Mouse (Mus musculus): Measurements from ENCODE around the gene Slc22a17. TPM values are rescaled to one million over a fixed set of nuclear protein-coding genes. Genes with fewer than 3 reads are reported as not detected.

Gene Slc22a17
- polyA plus RNA-seq, 1 experiment from 2014 or later: 46.0 TPM

GRCm38 (mm10) chr14:54883154-54884021 lies 29.5 kb downstream of the Slc22a17 start, which contains the start of the genes Bcl2l2 and Gm20521:
Gene Bcl2l2, plus strand, starts transcription at chr14:54883377.
Gene Gm20521, plus strand, starts transcription at chr14:54883441.
- H3K36me3 ChIP-seq (ENCODE audit: control insufficient read depth, insufficient read depth, low read length): no peaks in the 10 kb centered on the region
- DNase-seq (ENCODE audit: low spot score) (peak; percentile 83), ATAC-seq (ENCODE audit: insufficient number of reproducible peaks, low FRiP score, low TSS enrichment, low read depth) (peak; percentile 81)
- H3K27me3 ChIP-seq (ENCODE audit: control insufficient read depth, insufficient read depth, low read length): no peaks in the 10 kb centered on the region; the same call in 1 of the 2 replicates
- peak within 1 kb of the TSS; percentile 38 for H3K4me3 ChIP-seq (ENCODE audit: low read depth, low read length)
- 1% methylated on average over 27 of the region's 27 CpGs for WGBS
- H3K9me3 ChIP-seq (ENCODE audit: control insufficient read depth, low read length): no peaks in the 10 kb centered on the region
- peak within 1 kb of the TSS; percentile 66 for H3K4me2 ChIP-seq (ENCODE audit: low read depth, severe bottlenecking)
- H3K27ac ChIP-seq (replicated peaks; ENCODE audit: low read depth, low read length): peak within 1 kb of the TSS; percentile 72
- peaks cover 9% of the 10 kb centered on the region for H3K4me1 ChIP-seq (ENCODE audit: control insufficient read depth, insufficient read depth, low read length)
- H3K9ac ChIP-seq (ENCODE audit: low read length): peak within 1 kb of the TSS; percentile 53

- Histone ChIP-seq H3K4me1 (ENCODE audit: control insufficient read depth, insufficient read depth, low read length) (peaks cover 9% of the 10 kb centered on the region), H3K27me3 (ENCODE audit: control insufficient read depth, insufficient read depth, low read length) (peaks cover 18% of the 10 kb centered on the region), H3K4me3 (ENCODE audit: low read depth, low read length) (peak within 1 kb of the TSS; percentile 57), H3K9ac (ENCODE audit: low read length) (peak within 1 kb of the TSS; percentile 72), H3K9me3 (ENCODE audit: control insufficient read depth, low read length) (no peaks in the 10 kb centered on the region), H3K4me2 (ENCODE audit: low read depth, severe bottlenecking) (peak within 1 kb of the TSS; percentile 99), H3K27ac (replicated peaks; ENCODE audit: low read depth, low read length) (no peak within 1 kb of the TSS), H3K36me3 (ENCODE audit: control insufficient read depth, insufficient read depth, low read length) (no peaks in the 10 kb centered on the region)
- peak; percentile 64 for DNase-seq (ENCODE audit: low spot score)
- WGBS: under 1% methylated on average over 37 of the region's 61 CpGs
- peak; percentile 49 for ATAC-seq (ENCODE audit: insufficient number of reproducible peaks, low FRiP score, low TSS enrichment, low read depth)
Observed at GRCm38 (mm10) chr14:54877048-54877715, 35.8 kb downstream of the Slc22a17 start, which contains the start of gene Ppp1r3e. Gene Ppp1r3e, minus strand, starts transcription at chr14:54877550.

GRCm38 (mm10) chr14:54876539-54877047 lies 36.3 kb downstream of the Slc22a17 start:
- H3K4me2 ChIP-seq (ENCODE audit: low read depth, severe bottlenecking): peak overlapping the region; percentile 99
- H3K27ac ChIP-seq (replicated peaks; ENCODE audit: low read depth, low read length): no peak overlapping the region
- DNase-seq (ENCODE audit: low spot score) (peak; percentile 86), ATAC-seq (ENCODE audit: insufficient number of reproducible peaks, low FRiP score, low TSS enrichment, low read depth) (peak; percentile 81)
- H3K9ac ChIP-seq (ENCODE audit: low read length): peak overlapping the region; percentile 72
- H3K4me3 ChIP-seq (ENCODE audit: low read depth, low read length): peak overlapping the region; percentile 57
- WGBS: under 1% methylated on average over 53 of the region's 72 CpGs
- no peaks in the 10 kb centered on the region for H3K9me3 ChIP-seq (ENCODE audit: control insufficient read depth, low read length)
- H3K4me1 ChIP-seq (ENCODE audit: control insufficient read depth, insufficient read depth, low read length): peaks cover 9% of the 10 kb centered on the region
- H3K27me3 ChIP-seq (ENCODE audit: control insufficient read depth, insufficient read depth, low read length): peaks cover 18% of the 10 kb centered on the region
- H3K36me3 ChIP-seq (ENCODE audit: control insufficient read depth, insufficient read depth, low read length): no peaks in the 10 kb centered on the region

- Histone ChIP-seq H3K27me3 (ENCODE audit: control insufficient read depth, insufficient read depth, low read length) (peaks cover 18% of the 10 kb centered on the region), H3K36me3 (ENCODE audit: control insufficient read depth, insufficient read depth, low read length) (no peaks in the 10 kb centered on the region), H3K9ac (ENCODE audit: low read length) (peak overlapping the region; percentile 72), H3K4me1 (ENCODE audit: control insufficient read depth, insufficient read depth, low read length) (peaks cover 9% of the 10 kb centered on the region), H3K4me2 (ENCODE audit: low read depth, severe bottlenecking) (peak overlapping the region; percentile 99), H3K4me3 (ENCODE audit: low read depth, low read length) (peak overlapping the region; percentile 57), H3K27ac (replicated peaks; ENCODE audit: low read depth, low read length) (no peak overlapping the region), H3K9me3 (ENCODE audit: control insufficient read depth, low read length) (no peaks in the 10 kb centered on the region)
- peak; percentile 41; the same call in 1 of the 2 replicates for ATAC-seq (ENCODE audit: insufficient number of reproducible peaks, low FRiP score, low TSS enrichment, low read depth)
- WGBS: 2% methylated on average over 36 of the region's 36 CpGs
- no peak for DNase-seq (ENCODE audit: low spot score)
Observed at GRCm38 (mm10) chr14:54875844-54876538, 36.9 kb downstream of the Slc22a17 start.

GRCm38 (mm10) chr14:54874165-54874564 lies 38.8 kb downstream of the Slc22a17 start:
- Histone ChIP-seq H3K9ac (ENCODE audit: low read length) (no peak overlapping the region), H3K4me3 (ENCODE audit: low read depth, low read length) (no peak overlapping the region), H3K4me1 (ENCODE audit: control insufficient read depth, insufficient read depth, low read length) (peaks cover 9% of the 10 kb centered on the region), H3K4me2 (ENCODE audit: low read depth, severe bottlenecking) (no peak overlapping the region), H3K27ac (replicated peaks; ENCODE audit: low read depth, low read length) (no peak overlapping the region), H3K9me3 (ENCODE audit: control insufficient read depth, low read length) (no peaks in the 10 kb centered on the region), H3K27me3 (ENCODE audit: control insufficient read depth, insufficient read depth, low read length) (peaks cover 18% of the 10 kb centered on the region), H3K36me3 (ENCODE audit: control insufficient read depth, insufficient read depth, low read length) (no peaks in the 10 kb centered on the region)
- WGBS: 85% methylated on average over 3 of the region's 3 CpGs
- ATAC-seq (ENCODE audit: insufficient number of reproducible peaks, low FRiP score, low TSS enrichment, low read depth): no peak
- DNase-seq (ENCODE audit: low spot score): no peak

- peaks cover 2% of the 10 kb centered on the region for H3K4me1 ChIP-seq (ENCODE audit: control insufficient read depth, insufficient read depth, low read length)
- DNase-seq (ENCODE audit: low spot score) (no peak), ATAC-seq (ENCODE audit: insufficient number of reproducible peaks, low FRiP score, low TSS enrichment, low read depth) (no peak)
- no peak within 1 kb of the TSS for H3K4me3 ChIP-seq (ENCODE audit: low read depth, low read length)
- H3K9me3 ChIP-seq (ENCODE audit: control insufficient read depth, low read length): no peaks in the 10 kb centered on the region
- no peaks in the 10 kb centered on the region for H3K36me3 ChIP-seq (ENCODE audit: control insufficient read depth, insufficient read depth, low read length)
- WGBS: 90% methylated on average over 5 of the region's 5 CpGs
- H3K27me3 ChIP-seq (ENCODE audit: control insufficient read depth, insufficient read depth, low read length): peaks cover 5% of the 10 kb centered on the region; the same call in 1 of the 2 replicates
- H3K4me2 ChIP-seq (ENCODE audit: low read depth, severe bottlenecking): no peak within 1 kb of the TSS
- no peak within 1 kb of the TSS for H3K27ac ChIP-seq (replicated peaks; ENCODE audit: low read depth, low read length)
- no peak within 1 kb of the TSS for H3K9ac ChIP-seq (ENCODE audit: low read length)
Observed at GRCm38 (mm10) chr14:54870861-54871260, 42.1 kb downstream of the Slc22a17 start, which contains the start of gene Homez. Gene Homez, minus strand, starts transcription at chr14:54870961.

GRCm38 (mm10) chr14:54868026-54868425 lies 44.9 kb downstream of the Slc22a17 start:
- no peaks in the 10 kb centered on the region for H3K36me3 ChIP-seq (ENCODE audit: control insufficient read depth, insufficient read depth, low read length)
- H3K9ac ChIP-seq (ENCODE audit: low read length): no peak overlapping the region
- WGBS: 82% methylated on average over 4 of the region's 4 CpGs
- no peak for ATAC-seq (ENCODE audit: insufficient number of reproducible peaks, low FRiP score, low TSS enrichment, low read depth)
- no peak overlapping the region for H3K4me2 ChIP-seq (ENCODE audit: low read depth, severe bottlenecking)
- no peaks in the 10 kb centered on the region for H3K9me3 ChIP-seq (ENCODE audit: control insufficient read depth, low read length)
- no peaks in the 10 kb centered on the region for H3K4me1 ChIP-seq (ENCODE audit: control insufficient read depth, insufficient read depth, low read length)
- no peaks in the 10 kb centered on the region for H3K27me3 ChIP-seq (ENCODE audit: control insufficient read depth, insufficient read depth, low read length)
- DNase-seq (ENCODE audit: low spot score): no peak
- no peak overlapping the region for H3K27ac ChIP-seq (replicated peaks; ENCODE audit: low read depth, low read length)
- H3K4me3 ChIP-seq (ENCODE audit: low read depth, low read length): no peak overlapping the region

- DNase-seq (ENCODE audit: low spot score) (no peak), ATAC-seq (ENCODE audit: insufficient number of reproducible peaks, low FRiP score, low TSS enrichment, low read depth) (no peak)
- H3K9ac ChIP-seq (ENCODE audit: low read length): no peak overlapping the region
- H3K4me1 ChIP-seq (ENCODE audit: control insufficient read depth, insufficient read depth, low read length): no peaks in the 10 kb centered on the region
- H3K4me2 ChIP-seq (ENCODE audit: low read depth, severe bottlenecking): no peak overlapping the region
- 67% methylated on average over 5 of the region's 5 CpGs for WGBS
- H3K9me3 ChIP-seq (ENCODE audit: control insufficient read depth, low read length): no peaks in the 10 kb centered on the region
- H3K27ac ChIP-seq (replicated peaks; ENCODE audit: low read depth, low read length): no peak overlapping the region
- H3K36me3 ChIP-seq (ENCODE audit: control insufficient read depth, insufficient read depth, low read length): no peaks in the 10 kb centered on the region
- no peaks in the 10 kb centered on the region for H3K27me3 ChIP-seq (ENCODE audit: control insufficient read depth, insufficient read depth, low read length)
- no peak overlapping the region for H3K4me3 ChIP-seq (ENCODE audit: low read depth, low read length)
Observed at GRCm38 (mm10) chr14:54866936-54867335, 46.0 kb downstream of the Slc22a17 start.

Data from limb, embryonic 11.5 days (tissue).